Mouse (Mus musculus) MEL (cell line): ENCODE data around the gene Pcbp2. TPM values are rescaled to one million over a fixed set of nuclear protein-coding genes. Genes with fewer than 3 reads are reported as not detected.

Source experiments
- DNase-seq: peaks from one replicate; pipeline ENCODE4 v3.0.0; 2011; ENCODE audit warnings: low read depth, low spot score
- H3K27ac ChIP-seq: 2 replicates; pipeline ENCODE4 v1.5.1; 2012; ENCODE audit warnings: low read depth, mild to moderate bottlenecking, control low read depth, low read length, moderate library complexity; ENCODE audit not compliant: control insufficient read depth
- H3K27me3 ChIP-seq, 2 experiments: fragments of 150-350 bp in 1 of 2; sonication (generic) in 1 of 2; 2 replicates each; pipeline ENCODE4 v1.6.1; 2012; ENCODE audit warnings: low read length in 2 of 2, mild to moderate bottlenecking in 2 of 2, improper control_type of control experiment in 1 of 2, moderate library complexity in 1 of 2; ENCODE audit not compliant: insufficient read depth in 2 of 2, control insufficient read depth in 1 of 2
- H3K36me3 ChIP-seq, 2 experiments: 2 replicates each; pipeline ENCODE4 v1.6.1; 2012 to 2014; ENCODE audit warnings: low read length in 2 of 2, improper control_type of control experiment in 1 of 2, inconsistent platforms in 1 of 2, mild to moderate bottlenecking in 1 of 2; ENCODE audit not compliant: insufficient read depth in 2 of 2, control insufficient read depth in 1 of 2
- H3K4me1 ChIP-seq, 2 experiments: fragments of 150-350 bp in 1 of 2; sonication (generic) in 1 of 2; 2 replicates each; pipeline ENCODE4 v1.6.1; 2012; ENCODE audit warnings: low read length in 2 of 2, improper control_type of control experiment in 1 of 2, mild to moderate bottlenecking in 1 of 2; ENCODE audit not compliant: insufficient read depth in 2 of 2, control insufficient read depth in 1 of 2
- H3K4me3 ChIP-seq, 2 experiments: fragments of 150-350 bp in 1 of 2; sonication (generic) in 1 of 2; 2 replicates each; pipeline ENCODE4 v1.5.1; 2012; ENCODE audit warnings: low read depth in 2 of 2, low read length in 2 of 2, mild to moderate bottlenecking in 2 of 2, moderate library complexity in 2 of 2, control low read depth in 1 of 2, improper control_type of control experiment in 1 of 2; ENCODE audit not compliant: control insufficient read depth in 1 of 2, insufficient read depth in 1 of 2
- H3K79me2 ChIP-seq: 2 replicates; pipeline ENCODE4 v1.6.1; 2012; ENCODE audit warnings: mild to moderate bottlenecking, low read length, moderate library complexity; ENCODE audit not compliant: control insufficient read depth, poor library complexity, insufficient read depth
- H3K9ac ChIP-seq: 2 replicates; pipeline ENCODE4 v1.6.1; 2012; ENCODE audit warnings: low read depth, mild to moderate bottlenecking, control low read depth, low read length, moderate library complexity; ENCODE audit not compliant: control insufficient read depth, poor library complexity, severe bottlenecking
- H3K9me3 ChIP-seq: fragments of 150-350 bp; sonication (generic); replicated peaks from 2 replicates; pipeline ENCODE4 v1.6.1; 2012; ENCODE audit warnings: mild to moderate bottlenecking, low read length, improper control_type of control experiment, moderate library complexity; ENCODE audit not compliant: insufficient read depth
- BHLHE40 ChIP-seq: IDR thresholded peaks from 2 replicates; pipeline ENCODE4 v1.6.1; 2012; ENCODE audit warnings: low read depth, mild to moderate bottlenecking, inconsistent platforms, low read length, improper control_type of control experiment, borderline replicate concordance
- CTCF ChIP-seq, 3 experiments: IDR thresholded peaks in 2 of 3; conservative IDR thresholded peaks in 1 of 3; 2 replicates each; pipeline ENCODE4 v1.5.1; 2011 to 2012; ENCODE audit warnings: low read length in 3 of 3, low read depth in 2 of 3, mild to moderate bottlenecking in 2 of 3, improper control_type of control experiment in 1 of 3, inconsistent platforms in 1 of 3, mixed read lengths in 1 of 3, moderate library complexity in 1 of 3; ENCODE audit not compliant: control insufficient read depth in 1 of 3, insufficient read depth in 1 of 3, poor library complexity in 1 of 3, severe bottlenecking in 1 of 3
- E2F4 ChIP-seq: IDR thresholded peaks from 2 replicates; pipeline ENCODE4 v1.6.1; 2011; ENCODE audit warnings: low read depth, low read length, improper control_type of control experiment, borderline replicate concordance
- ELF1 ChIP-seq: IDR thresholded peaks from 2 replicates; pipeline ENCODE4 v1.6.1; 2014; ENCODE audit warnings: low read depth, mild to moderate bottlenecking, inconsistent platforms, low read length, improper control_type of control experiment, moderate library complexity
- ETS1 ChIP-seq: IDR thresholded peaks from 2 replicates; pipeline ENCODE4 v1.6.1; 2012; ENCODE audit warnings: low read depth, mild to moderate bottlenecking, inconsistent platforms, low read length, improper control_type of control experiment, moderate library complexity
- NRF1 ChIP-seq: IDR thresholded peaks from 2 replicates; pipeline ENCODE4 v1.6.1; 2014; ENCODE audit warnings: low read depth, mild to moderate bottlenecking, inconsistent platforms, low read length, improper control_type of control experiment, moderate library complexity; ENCODE audit not compliant: poor library complexity, insufficient read depth, severe bottlenecking
- POLR2A ChIP-seq, 2 experiments: IDR thresholded peaks; 2 replicates each; pipeline ENCODE4 v1.6.1; 2011 to 2012; ENCODE audit warnings: low read length in 2 of 2, mild to moderate bottlenecking in 2 of 2, control low read depth in 1 of 2, improper control_type of control experiment in 1 of 2, low read depth in 1 of 2, moderate library complexity in 1 of 2; ENCODE audit not compliant: control insufficient read depth in 1 of 2, insufficient read depth in 1 of 2, poor library complexity in 1 of 2
- POLR2AphosphoS2 ChIP-seq: IDR thresholded peaks from 2 replicates; pipeline ENCODE4 v1.6.1; 2011; ENCODE audit warnings: low read length, improper control_type of control experiment
- POLR2AphosphoS5 ChIP-seq: IDR thresholded peaks from 2 replicates; pipeline ENCODE4 v1.6.1; 2012; ENCODE audit warnings: low read depth, borderline replicate concordance, mild to moderate bottlenecking, inconsistent platforms, low read length, moderate library complexity, mixed read lengths
- RCOR1 ChIP-seq: IDR thresholded peaks from 2 replicates; pipeline ENCODE4 v1.6.1; 2012; ENCODE audit warnings: low read depth, mild to moderate bottlenecking, inconsistent platforms, low read length, improper control_type of control experiment
- TCF12 ChIP-seq: IDR thresholded peaks from 2 replicates; pipeline ENCODE4 v1.6.1; 2014; ENCODE audit warnings: low read depth, mild to moderate bottlenecking, inconsistent platforms, low read length, improper control_type of control experiment, moderate library complexity
- USF2 ChIP-seq, 2 experiments: IDR thresholded peaks; 2 replicates each; pipeline ENCODE4 v1.6.1; 2011 to 2012; ENCODE audit warnings: improper control_type of control experiment in 2 of 2, low read length in 2 of 2, borderline replicate concordance in 1 of 2, inconsistent platforms in 1 of 2, low read depth in 1 of 2, mild to moderate bottlenecking in 1 of 2; ENCODE audit not compliant: insufficient read depth in 1 of 2
- ZKSCAN1 ChIP-seq: IDR thresholded peaks from 2 replicates; pipeline ENCODE4 v1.6.1; 2012; ENCODE audit warnings: low read depth, mild to moderate bottlenecking, inconsistent platforms, low read length, improper control_type of control experiment, moderate library complexity
- ZNF384 ChIP-seq: IDR thresholded peaks from 2 replicates; pipeline ENCODE4 v1.6.1; 2012; ENCODE audit warnings: low read depth, mild to moderate bottlenecking, inconsistent platforms, low read length, improper control_type of control experiment
- polyA plus RNA-seq, 2 experiments: library from polyadenylated mRNA; stranded (reverse) in 1 of 2; unstranded in 1 of 2; fragments of >175 nt in 1 of 2; fragments of >200 nt in 1 of 2; gene quantifications; 2 replicates each; pipeline versions ENCODE4 v1.2.1 to v1.2.4; 2012; ENCODE audit warnings: low replicate concordance in 2 of 2, low read depth in 1 of 2; ENCODE audit not compliant: insufficient read length in 2 of 2, insufficient read depth in 1 of 2, missing spikeins in 1 of 2
- total RNA-seq: library from RNA; depleted of rRNA; stranded (reverse); fragments of 300-350 nt; gene quantifications from 2 replicates; pipeline ENCODE4 v1.2.3, GENCODE M21; 2012

Pcbp2 gene
- total and polyA plus RNA-seq, 3 experiments: 359 to 2,091 (median 977) TPM

DNA sequence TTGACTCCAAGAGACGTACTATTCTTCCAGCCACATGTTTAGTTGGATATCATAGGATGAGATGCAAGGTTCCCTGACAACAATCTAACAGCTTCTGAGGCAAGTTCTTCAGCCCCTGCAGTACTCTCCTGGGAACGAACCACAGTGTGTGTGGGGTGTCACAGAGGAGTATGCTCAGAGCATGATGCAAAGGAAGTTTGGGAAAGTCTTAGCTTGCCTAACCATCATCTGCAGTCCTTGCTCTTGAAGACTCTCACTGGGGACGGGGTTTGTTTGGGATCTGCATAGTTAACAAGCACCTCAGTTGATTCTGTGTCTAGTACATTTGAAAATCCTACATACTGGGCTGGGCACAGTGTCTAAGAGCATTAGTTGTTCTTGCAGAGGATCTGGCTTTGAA is 38.0 kb downstream of the Pcbp2 start:
- no peaks in the 10 kb centered on the region for H3K27me3 ChIP-seq
- peaks cover 2 to 14% of the 10 kb centered on the region in 2 experiments; a peak in 3 of 4 replicates for H3K36me3 ChIP-seq
- H3K4me1 ChIP-seq: peaks cover 7 to 26% of the 10 kb centered on the region in 2 experiments
- no peak overlapping the region for H3K27ac ChIP-seq
- no peak overlapping the region for H3K4me3 ChIP-seq
- no peak overlapping the region for H3K9ac ChIP-seq
- no peaks in the 10 kb centered on the region for H3K9me3 ChIP-seq
- H3K79me2 ChIP-seq: no peaks in the 10 kb centered on the region
- TF ChIP-seq ETS1 (no peak), ZKSCAN1 (no peak), E2F4 (no peak), POLR2AphosphoS5 (no peak), TCF12 (no peak), BHLHE40 (no peak), NRF1 (no peak)
- DNase-seq: no peak

GRCm38 (mm10) chr15:102510110-102510509 is 39.8 kb downstream of the Pcbp2 start:
- Histone ChIP-seq H3K4me3 (peak overlapping the region; percentile 38 to 57), H3K27ac (no peak overlapping the region), H3K4me1 (peaks cover 7 to 24% of the 10 kb centered on the region in 2 experiments), H3K27me3 (no peaks in the 10 kb centered on the region), H3K79me2 (no peaks in the 10 kb centered on the region), H3K36me3 (peaks cover 0 to 12% of the 10 kb centered on the region in 2 experiments; a peak in 2 of 4 replicates), H3K9me3 (no peaks in the 10 kb centered on the region), H3K9ac (peak overlapping the region; percentile 50)
- no peak for DNase-seq
- 0 out of 2 replicates have a peak, but pooled peaks have one; percentile 23 for TF ChIP-seq POLR2AphosphoS2
- no peak for TF ChIP-seq USF2 (IDR thresholded peaks at IDR 0.05; ENCODE audit: borderline replicate concordance in 1 of 2, insufficient read depth in 1 of 2, low read depth in 1 of 2, low read length in 2 of 2)
- TF ChIP-seq ELF1: no peak
- TF ChIP-seq CTCF (IDR thresholded peaks at IDR 0.05 in 2 of 3, conservative IDR thresholded peaks at IDR 0.05 in 1 of 3; ENCODE audit: control insufficient read depth in 1 of 3, insufficient read depth in 1 of 3, low read depth in 2 of 3, low read length in 3 of 3, poor library complexity in 1 of 3, severe bottlenecking in 1 of 3): no peak
- no peak for TF ChIP-seq RCOR1
- TF ChIP-seq POLR2A (IDR thresholded peaks at IDR 0.05; ENCODE audit: control insufficient read depth in 1 of 2, insufficient read depth in 1 of 2, low read depth in 1 of 2, low read length in 2 of 2, poor library complexity in 1 of 2): no peak
- TF ChIP-seq ZNF384: no peak
